Mouse (Mus musculus) adrenal gland, postnatal 25 days (tissue): ENCODE data around the gene Maml2. TPM values are rescaled to one million over a fixed set of nuclear protein-coding genes. Genes with fewer than 3 reads are reported as not detected.

ENCODE experiments used
- DNase-seq: peaks from one replicate; pipeline ENCODE4 v3.0.0; 2021; ENCODE audit warnings: mixed read lengths
- long read RNA-seq: library from polyadenylated mRNA; stranded (forward); transcript quantifications from one replicate; pipeline ENCODE4 v2.0.0, GENCODE M21; 2021
- total RNA-seq: library from RNA; stranded (reverse); gene quantifications from 2 replicates; pipeline ENCODE4 v1.2.3, GENCODE M21; 2021

Maml2 gene
- 4.9 and 8.3 TPM in 2 replicates for total RNA-seq
- long read RNA-seq, partial matches to known transcripts = 0 of 2 reads
- long read RNA-seq, other reads (novel, unspliced or antisense) = 2 of 2 reads

DNA sequence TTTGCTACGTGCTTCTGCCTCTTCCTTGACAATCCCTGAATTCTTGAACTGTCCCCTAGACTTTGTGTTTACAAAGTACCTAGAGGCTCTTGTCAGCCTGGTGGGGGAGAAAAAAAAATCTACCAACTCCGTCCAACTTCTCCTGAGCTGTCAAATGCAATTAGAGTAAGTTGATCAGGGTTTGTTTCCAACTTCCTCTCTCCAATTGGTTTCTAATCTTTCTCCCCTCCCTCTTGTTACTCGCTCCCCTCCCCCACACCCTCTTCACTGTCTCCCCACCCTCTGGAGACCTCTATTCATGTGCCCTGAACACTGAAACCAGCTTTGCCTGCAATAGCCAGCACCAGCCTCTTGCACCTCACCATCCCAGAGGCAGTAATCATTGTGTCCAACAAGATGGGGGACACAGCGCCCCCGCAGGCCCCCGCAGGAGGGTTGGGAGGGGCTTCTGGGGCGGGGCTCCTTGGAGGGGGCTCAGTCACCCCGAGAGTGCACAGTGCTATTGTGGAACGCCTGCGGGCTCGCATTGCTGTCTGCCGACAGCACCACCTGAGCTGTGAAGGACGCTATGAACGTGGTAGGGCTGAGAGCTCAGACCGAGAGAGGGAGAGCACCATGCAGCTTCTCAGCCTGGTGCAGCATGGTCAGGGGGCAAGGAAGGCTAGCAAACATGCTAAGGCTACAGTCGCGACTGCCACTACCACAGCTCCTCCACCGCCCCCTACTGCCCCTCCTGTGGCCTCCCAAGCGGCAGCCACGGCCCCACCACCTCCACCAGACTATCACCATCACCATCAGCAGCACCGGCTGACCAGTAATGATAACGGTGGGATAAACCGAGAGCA lies at the start of gene Maml2:
Gene Maml2 (plus strand): TSS at position 290 of the 845 bp plus-strand sequence.
- peak; percentile 49 for DNase-seq

DNA sequence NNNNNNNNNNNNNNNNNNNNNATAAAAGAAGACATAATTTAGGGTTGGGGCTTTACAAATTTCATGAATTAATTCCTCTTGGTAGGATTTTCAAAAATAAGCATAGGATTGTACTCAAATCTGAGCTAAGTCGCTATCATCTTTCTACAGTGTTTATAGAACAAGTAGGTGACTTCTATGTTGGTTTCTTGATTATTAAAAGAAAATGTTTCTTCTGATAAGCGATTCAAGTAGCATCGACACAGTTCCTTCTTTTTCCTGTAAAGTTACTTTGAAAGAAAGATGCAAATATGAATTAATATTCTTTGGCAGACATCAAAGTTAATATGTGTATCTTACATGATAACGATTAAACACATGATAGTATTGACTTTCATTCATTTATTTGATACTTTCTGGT lies 49.7 kb upstream of the Maml2 start:
- DNase-seq = no peak

DNA sequence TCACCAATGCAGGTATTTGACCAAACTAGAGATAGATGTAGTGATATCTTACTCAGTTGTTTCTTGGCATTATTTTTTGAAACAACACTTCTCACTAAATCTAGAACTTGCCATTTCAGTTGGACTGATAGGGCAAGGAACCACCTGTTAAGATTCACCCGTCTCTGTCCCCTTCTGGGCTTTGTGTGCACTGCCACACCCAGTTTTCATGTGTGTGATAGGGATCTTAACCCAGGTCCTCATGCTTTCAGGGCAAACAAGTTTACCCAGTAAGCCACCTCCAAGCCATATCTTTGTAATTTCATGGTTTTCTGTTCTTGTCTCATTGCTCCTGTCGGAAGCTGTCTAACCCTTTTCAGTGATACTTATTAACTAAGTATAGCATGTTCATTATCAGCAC lies 46.5 kb upstream of the Maml2 start:
- no peak for DNase-seq

DNA sequence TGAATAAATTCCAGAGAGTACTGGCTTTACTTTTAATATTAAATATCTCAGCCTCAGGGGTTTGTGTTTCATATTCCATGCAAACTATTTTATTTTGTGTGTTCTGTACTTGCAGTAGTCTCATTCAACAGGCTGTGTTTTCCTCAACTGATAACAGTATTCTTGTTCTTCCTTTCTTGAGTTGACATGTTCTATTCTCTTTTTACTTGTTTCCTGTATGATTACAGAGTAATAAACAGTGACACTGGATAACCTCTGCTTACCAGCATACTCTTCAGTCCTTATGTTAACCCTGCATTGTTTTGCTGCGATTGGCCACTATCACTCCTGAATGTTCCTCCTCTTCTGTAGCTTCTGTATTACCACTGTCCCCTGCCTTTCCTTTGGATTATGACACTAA lies 41.0 kb upstream of the Maml2 start:
- no peak for DNase-seq

DNA sequence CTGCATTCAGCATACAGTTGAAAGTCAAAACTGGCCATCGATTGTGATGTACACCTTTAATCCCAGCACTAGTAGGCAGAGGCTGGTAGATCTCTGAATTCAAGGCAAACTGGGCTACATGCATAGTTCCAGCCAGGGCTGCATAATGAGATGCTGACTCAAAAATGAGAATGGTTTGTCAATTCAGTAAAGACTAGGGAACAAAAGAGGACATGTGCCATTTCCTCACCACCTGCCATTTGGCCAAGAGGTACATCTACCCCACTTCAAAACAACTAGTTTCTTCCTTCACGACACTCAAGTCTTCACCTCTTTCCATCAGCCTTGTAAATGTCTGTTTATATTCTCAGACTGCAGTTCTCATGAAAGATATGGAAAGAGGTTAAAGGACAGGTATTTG lies 39.6 kb upstream of the Maml2 start:
- no peak for DNase-seq

DNA sequence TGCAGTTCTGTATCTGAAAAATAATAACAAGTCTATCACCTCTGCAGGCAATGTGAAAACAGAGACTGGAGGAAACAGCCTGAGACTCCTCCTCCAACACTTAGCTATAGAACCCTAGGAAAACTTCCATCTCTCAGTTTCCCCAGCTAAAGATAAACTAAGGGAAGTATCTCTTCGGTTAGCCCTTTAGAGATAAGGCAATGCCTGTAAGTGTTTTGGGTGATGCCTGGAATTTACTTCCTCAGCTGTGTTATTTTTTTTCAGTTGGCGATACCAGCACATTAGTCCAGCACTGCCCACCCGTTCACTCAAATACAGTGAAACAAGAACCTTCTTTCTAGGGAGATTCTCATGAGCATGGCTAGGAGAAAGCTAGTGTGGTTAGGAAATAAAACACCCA lies 36.8 kb upstream of the Maml2 start:
- DNase-seq = no peak

DNA sequence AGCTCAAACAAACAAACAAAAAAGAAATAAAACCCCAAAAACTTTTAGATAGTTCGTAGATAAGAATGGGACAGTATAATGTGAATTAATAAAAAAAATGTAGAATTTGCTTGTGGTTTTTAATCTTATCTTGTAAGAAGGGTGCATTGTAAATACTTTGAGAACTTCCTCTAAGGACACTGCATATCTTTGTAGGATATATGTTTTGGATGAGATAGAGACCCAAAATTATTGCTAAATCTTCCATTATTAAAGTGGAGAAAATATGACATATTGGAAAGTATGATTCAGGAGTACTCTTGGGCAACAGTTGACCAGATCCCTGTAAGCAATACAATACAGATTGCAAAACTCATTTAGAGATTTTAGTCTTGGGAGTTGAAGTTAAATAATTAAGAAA lies 24.5 kb upstream of the Maml2 start:
- DNase-seq = no peak

DNA sequence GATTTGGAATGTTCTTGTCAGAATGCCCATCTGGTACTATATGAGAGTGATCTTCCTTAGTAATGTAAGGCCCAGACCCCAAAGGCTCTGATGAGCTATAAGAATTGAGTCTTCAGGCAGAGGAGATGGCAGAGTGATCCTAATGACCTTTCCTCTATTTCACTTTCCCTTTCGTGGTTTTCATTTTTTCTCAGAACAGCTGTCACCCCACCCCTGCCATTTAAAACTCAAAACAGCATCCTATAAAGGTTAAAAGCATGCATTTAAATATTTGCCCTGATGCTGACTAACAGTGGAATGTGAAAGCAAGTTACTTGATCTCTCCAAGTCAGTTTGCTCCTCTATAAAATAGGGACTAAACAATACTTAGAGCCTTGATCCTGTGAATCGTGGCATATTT lies 10.3 kb upstream of the Maml2 start:
- no peak for DNase-seq

DNA sequence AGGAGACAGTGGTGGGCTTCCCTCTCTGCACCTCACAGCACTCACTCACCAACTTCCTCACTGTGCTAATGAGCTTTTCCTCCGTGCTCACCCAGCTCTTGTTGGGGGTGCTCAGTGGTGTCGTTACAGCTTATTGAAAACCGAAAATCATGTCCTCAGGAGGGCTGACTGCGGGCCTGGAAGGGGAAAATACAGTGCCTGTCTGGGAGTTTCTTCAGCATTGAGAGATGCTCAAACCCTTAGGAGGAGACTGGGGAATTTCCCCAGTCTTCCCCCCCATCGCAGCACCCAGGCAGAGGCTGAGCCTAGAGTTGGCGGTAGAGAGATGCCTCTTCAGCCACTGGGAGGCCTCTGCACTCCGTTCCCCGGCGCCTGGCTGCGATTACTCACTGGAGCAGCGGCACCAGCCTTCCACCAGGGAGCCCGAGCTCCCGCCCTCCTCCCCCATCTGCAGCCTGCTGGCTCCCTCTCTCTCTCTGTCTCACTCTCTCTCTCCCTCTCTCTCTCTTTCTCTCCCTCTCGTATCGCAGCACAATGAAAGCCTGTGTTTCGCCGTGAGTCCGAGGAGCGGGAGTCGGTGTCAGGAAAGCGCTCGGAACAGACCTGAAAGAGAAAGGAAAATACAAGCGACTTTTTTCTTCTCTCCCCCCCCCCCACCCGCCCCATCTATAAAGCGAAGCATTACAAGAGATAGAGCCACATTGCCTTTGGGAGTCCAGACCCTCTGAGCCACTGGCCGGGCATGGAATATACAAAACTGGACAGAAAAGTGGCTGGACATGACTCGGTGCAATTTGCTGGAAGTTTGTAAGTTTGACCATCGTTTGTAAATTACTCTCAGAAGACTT lies 1.3 kb upstream of the Maml2 start:
- peak; percentile 89 for DNase-seq

DNA sequence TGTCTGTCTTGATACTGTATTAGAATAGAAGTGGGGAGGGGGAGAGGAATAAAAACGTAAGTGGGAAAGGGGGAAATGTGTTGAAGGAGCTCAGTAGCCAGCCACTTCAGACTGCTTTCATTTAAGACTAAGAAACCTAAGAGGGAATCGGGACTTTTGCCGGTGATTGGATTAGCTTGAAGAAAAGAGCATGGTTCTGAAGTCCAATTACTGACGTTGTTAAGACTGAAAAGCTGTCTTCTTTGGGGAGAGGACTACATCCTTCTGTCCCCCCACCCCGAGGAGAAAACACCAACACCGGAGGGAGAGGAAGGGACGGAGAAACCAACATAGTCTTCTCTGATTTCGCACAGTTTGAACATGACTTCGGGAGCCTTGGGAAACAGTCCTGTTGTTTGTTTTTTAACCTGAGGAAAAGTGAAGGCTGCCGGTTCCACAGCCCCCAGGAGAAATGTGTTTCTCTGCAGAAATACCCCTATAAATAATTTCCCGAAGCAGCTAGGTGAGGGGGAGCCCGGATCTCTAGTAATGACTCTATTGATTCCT lies 562 bp upstream of the Maml2 start:
- DNase-seq = no peak

DNA sequence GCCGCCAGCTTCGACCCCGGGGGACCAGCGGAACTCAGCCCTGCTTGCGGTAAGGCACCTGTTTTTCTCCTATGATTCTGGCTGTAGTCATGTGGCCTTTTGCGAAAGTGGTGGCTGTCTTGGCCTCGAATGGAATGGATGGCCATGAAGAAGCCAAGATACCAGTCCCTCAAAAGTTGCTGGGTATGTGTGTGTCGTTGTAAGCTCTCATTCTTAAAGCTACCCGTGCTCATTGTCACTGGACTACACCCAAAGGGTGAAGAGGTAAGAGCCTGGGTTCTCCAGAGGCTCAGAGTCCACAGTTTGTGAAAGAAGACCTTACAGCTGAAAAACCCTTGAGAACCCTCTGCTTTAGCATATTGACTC lies 739 bp downstream of the Maml2 start:
- DNase-seq = no peak

DNA sequence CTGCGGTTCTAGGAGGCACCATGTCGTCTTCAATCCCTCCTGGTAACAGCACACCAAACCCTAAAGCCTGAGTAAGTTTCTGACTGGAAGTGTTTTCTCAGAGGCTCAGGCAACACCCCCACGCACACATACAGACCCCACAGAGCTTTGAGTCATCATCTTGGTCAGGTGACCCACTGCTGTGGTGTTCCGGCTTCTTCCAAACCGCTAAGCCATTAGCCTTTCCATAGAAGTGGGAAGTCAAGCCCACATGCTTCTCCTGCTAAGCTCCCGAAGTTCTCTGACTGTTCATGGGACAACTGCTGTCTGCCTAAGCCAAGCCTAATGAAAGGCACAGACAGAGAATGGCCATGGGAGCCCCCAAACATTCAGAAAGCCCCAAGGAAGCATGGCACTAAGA lies 1.4 kb downstream of the Maml2 start:
- no peak for DNase-seq

DNA sequence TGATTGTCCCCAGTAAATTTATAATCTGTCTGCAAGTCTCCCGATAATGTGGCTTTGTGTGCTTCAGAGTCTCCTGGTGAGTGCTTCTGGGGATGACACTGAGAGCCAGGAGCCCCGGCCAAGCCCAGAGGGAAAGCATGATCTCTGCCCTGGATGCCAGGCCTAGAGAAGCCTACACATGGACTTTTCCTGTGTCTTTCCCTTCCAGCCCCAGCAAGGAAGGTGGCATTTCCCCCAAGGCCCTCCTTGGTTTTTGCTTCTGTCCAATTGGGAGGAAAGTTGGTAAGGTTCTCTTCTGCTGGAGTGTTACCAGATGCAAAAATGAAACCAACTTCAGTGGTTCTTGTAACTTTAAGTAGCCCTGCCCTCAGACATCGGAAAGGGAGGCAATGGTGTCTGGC lies 2.3 kb downstream of the Maml2 start:
- DNase-seq = no peak

DNA sequence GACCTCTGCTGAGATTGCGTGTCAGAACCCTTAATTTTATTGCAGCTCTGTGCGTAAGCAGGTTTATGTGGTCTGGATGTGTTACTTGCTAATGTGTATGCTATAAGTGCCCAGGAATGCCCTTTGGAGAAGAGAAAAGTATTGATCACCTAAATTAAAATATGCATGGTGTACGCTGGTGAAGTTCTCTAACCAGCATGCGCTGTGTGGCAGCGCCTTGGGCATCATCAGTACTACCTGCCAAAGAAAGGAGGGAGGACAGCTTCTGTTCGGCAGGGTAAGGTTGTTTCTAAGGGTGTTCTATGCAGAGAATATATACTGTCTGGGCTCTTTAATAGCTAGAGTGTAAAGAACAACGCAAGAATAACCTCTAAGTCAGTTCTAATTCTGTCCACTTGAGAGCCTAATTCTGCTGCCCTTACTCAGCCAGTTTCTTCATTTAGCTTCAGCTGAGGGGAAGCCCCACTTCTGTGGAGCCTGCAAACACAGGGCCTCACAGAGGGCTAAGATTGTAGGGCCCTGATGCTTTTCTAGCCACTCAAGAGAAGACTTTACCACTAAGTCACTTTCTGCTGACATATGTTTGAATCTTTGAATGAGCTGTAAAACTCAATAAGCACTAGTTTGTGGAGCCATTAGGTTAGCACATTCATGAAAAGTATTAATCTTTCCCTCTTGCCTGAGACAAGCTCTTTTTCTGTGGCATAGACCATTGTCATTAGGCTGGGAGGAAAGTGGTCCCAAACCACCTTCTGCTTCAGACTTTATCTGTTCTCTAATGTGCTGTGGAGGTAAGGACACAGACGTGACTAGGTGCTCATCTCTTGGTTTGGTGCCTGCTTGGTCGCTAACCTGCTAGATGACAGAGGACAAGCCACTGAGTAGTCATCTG lies 3.4 kb downstream of the Maml2 start:
- DNase-seq = no peak

DNA sequence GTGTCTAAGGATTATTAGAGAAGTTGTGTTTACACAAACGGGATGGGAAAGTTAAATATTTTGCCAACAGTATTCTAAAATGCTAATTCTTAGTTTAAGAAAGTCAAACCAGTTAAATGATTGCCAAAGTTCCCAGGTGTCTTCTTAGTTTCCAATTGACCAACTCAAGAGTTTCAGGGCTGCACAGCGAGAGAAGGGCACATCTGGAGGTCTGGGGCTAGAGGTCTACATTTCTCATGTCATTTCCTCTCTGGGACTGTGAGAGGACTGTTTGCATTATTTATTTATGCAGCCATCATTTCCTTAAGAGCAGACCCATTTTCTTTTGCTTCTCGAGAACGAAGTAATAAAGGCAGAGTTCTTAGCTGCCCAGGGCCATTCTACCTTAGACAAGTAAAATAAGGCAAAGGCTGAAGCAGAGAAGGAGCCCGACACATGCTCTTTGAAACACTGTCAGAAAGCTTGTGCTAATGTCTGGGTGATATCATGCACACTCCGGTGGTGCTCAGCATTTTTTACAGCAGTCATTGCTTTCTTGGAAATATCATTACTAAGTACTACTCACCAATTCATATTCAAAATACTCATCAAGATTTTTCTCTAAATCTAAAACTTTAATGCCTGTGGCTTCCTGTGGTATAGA lies 4.5 kb downstream of the Maml2 start:
- no peak for DNase-seq

DNA sequence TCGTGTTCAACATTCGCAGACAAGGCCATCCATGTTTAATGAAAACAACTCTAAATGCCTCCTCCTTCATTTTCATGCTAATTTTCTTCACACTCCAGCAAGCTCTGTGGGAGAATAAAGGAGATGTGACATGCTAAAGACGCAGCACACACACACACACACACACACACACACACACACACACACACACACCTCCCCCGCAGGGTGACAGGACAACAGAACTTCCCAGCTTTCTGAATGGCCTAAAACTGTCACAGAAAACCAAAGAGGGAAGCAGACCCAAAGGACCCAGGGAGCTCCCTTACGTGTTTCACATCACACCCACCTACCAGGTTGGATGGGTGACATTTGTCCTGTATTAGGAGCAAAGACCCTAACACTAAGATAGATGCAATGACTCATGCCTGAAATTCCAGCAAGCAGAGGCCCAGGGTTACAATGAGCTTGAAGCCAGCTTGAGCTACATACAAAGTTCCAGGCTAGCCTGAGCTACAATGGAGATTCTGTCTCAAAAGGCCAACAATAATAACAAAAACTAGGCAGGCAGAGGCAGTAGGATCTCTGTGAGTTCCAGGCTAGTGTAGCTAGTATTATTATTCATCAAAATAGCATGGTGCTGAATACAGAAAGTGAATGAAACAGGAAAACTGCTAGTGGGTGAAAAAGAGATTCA lies 5.5 kb downstream of the Maml2 start:
- no peak for DNase-seq

DNA sequence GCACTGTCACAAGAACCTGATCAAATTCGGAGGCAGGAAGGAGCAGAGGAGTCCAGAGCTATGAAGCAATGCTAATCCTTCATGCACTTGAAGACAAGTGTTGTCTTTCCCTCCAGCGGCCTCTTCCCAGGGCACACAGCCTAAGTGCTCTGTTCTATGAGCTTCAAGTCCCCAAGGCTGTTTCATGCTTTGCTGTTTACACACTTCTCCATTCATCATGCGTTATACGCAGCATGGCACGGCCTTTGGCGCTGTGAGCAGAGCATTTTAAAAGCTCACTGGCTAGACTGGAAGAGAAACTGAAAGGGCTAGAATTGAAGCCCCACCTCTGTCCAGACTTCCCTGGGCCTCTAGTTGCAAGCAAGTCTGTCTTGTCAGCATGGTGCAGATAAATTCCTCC lies 6.2 kb downstream of the Maml2 start:
- peak; percentile 42 for DNase-seq

DNA sequence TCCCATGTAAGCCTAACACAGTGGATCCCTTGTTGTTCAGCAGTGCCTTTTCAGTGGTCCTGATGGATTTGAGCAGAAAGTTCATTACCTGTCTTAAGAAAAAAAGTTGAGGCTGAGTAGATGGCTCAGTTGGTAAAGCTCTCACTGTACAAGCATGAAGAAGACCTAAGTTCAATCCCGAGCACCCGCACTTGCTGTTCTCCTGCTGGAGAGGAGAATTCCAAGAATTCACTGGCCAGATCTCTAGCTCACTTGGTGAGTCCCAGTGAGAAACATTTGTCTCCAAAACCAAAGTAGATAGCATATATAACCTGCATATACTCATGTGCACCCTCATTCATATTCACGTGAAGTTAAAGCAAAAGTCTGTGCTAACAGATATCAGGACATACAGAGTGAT lies 8.7 kb downstream of the Maml2 start:
- DNase-seq = no peak

DNA sequence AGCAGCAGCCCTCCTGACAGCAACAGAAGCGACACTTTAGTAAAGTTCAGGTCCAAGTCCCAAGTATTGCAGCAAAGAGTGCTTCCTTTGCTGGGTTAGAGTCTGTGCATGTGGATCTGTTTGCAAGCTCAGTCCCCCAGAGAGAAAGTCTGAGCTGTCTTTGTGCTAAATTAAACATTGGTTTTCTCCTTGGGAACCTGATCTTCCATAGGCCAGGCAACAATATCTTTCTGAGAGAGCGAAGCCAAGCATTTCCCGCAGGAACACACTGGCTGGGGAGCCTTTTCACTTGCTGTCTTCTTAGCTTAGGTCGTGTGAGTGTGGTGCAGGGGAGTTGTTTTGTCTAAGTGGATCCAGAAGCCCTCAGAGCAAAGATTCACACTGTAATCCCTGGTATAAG lies 9.5 kb downstream of the Maml2 start:
- no peak for DNase-seq

DNA sequence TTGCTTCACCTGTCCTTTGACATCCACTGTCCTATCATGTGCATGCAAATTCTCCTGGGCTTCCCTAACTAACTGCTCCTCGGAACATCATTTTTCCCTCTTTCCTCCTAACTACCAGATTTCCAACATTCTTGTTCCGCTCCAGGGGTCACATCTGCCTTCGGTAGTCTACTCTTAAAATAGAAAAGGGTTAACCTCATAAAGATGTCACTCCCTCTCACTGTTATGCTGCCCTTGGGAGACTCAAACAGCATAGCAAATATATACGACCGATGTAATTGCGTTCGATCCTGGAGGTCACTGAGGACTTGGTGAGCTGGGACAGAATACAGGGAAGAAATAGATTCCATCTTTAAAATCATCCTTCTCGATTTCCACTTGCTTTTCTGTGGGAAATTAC lies 11.0 kb downstream of the Maml2 start:
- DNase-seq = no peak

DNA sequence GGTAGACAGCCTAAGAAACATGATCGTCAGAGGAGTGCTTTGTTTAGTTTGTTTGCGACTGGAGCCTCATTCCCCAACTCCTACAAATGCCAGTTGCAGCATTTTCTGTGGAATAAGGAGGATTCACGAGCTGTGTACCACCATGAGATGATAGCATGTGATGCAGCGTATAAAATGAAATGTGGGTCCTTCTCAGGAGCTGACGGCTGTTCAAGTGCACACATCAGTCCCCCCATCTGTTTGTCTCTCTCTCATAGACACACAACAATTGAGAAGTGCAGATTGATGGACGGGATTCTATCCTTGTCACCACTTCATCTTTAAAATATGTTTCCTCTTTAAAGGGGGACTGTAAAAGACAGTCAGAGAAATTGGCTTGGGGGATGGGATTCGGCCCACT lies 12.1 kb downstream of the Maml2 start:
- DNase-seq = no peak
